Mouse (Mus musculus): ENCODE results near the gene Gck. TPM values are rescaled to one million over a fixed set of nuclear protein-coding genes. Genes with fewer than 3 reads are reported as not detected.

The Gck gene
- polyA plus RNA-seq, 1 experiment from 2014 or later: 3.5 TPM

- H3K9ac ChIP-seq: no peak overlapping the region
- H3K9me3 ChIP-seq (replicated peaks): no peaks in the 10 kb centered on the region
- H3K4me2 ChIP-seq (replicated peaks): no peak overlapping the region
- H3K27me3 ChIP-seq: no peaks in the 10 kb centered on the region
- peaks cover 6% of the 10 kb centered on the region; the same call in 1 of the 2 replicates for H3K4me1 ChIP-seq
- no peak overlapping the region for H3K4me3 ChIP-seq (replicated peaks)
- ATAC-seq (ENCODE audit: insufficient number of reproducible peaks, low FRiP score, low TSS enrichment, low read depth): no peak
- H3K36me3 ChIP-seq: no peaks in the 10 kb centered on the region
- no peak overlapping the region for H3K27ac ChIP-seq (replicated peaks)
- 93% methylated on average over 2 of the region's 2 CpGs for WGBS
Observed at GRCm38 (mm10) chr11:5980108-5980507, 30.2 kb upstream of the Gck start.

DNA sequence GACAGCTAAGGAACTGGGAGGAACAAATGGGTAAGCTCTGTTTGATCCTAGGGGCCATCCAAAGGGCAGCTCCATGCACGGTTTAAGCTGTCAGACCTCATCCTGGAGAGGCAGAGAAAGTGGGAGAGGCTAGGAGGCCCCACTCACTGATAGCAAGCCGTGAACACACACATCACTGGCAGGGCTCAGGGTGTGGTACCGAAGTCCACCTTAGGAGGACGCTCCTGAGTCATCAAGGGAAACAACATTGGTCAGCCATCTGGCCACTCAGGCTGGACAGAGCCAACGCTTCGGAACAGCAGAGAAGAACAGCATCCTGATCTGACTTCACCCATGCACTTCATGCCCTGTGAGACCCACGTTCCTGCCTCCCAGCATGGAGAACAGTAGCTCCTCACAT lies 29.2 kb upstream of the Gck start:
- no peaks in the 10 kb centered on the region for H3K36me3 ChIP-seq
- no peak overlapping the region for H3K9ac ChIP-seq
- no peak overlapping the region for H3K4me2 ChIP-seq (replicated peaks)
- no peaks in the 10 kb centered on the region for H3K27me3 ChIP-seq
- H3K4me3 ChIP-seq (replicated peaks): no peak overlapping the region
- ATAC-seq (ENCODE audit: insufficient number of reproducible peaks, low FRiP score, low TSS enrichment, low read depth): no peak
- 84% methylated on average over 7 of the region's 7 CpGs for WGBS
- no peak overlapping the region for H3K27ac ChIP-seq (replicated peaks)
- no peaks in the 10 kb centered on the region for H3K9me3 ChIP-seq (replicated peaks)
- H3K4me1 ChIP-seq: peaks cover 9% of the 10 kb centered on the region; the same call in 1 of the 2 replicates

DNA sequence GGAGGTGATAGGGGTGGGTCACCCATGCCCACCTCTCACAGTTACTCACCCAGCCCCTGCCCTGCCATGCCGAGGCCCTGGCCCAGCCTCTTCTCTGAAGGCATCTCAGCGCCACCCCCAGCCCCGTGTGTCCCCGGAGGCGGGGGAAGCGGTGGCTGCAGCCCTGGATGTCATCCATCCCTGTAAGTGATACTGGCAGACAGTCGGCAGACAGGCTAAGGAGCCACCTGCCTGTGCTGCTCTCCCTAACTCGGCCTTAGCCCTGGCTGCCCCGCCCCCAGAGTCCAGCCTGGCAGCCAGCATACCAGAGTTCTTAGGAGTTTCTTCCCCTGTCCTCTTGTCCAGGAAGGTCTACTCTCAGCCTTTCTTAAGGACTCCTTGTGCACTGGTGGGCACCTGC lies 26.2 kb upstream of the Gck start:
- Histone ChIP-seq H3K4me2 (replicated peaks) (no peak overlapping the region), H3K36me3 (no peaks in the 10 kb centered on the region), H3K9me3 (replicated peaks) (no peaks in the 10 kb centered on the region), H3K27me3 (no peaks in the 10 kb centered on the region), H3K9ac (no peak overlapping the region), H3K4me1 (peaks cover 33% of the 10 kb centered on the region), H3K27ac (replicated peaks) (no peak overlapping the region), H3K4me3 (replicated peaks) (no peak overlapping the region)
- 15% methylated on average over 9 of the region's 9 CpGs for WGBS
- no peak for ATAC-seq (ENCODE audit: insufficient number of reproducible peaks, low FRiP score, low TSS enrichment, low read depth)

GRCm38 (mm10) chr11:5975068-5975467 lies 25.2 kb upstream of the Gck start:
- Histone ChIP-seq H3K9me3 (replicated peaks) (no peaks in the 10 kb centered on the region), H3K4me1 (peaks cover 38% of the 10 kb centered on the region), H3K4me2 (replicated peaks) (no peak overlapping the region), H3K4me3 (replicated peaks) (no peak overlapping the region), H3K27me3 (no peaks in the 10 kb centered on the region), H3K36me3 (peaks cover under 1% of the 10 kb centered on the region; the same call in 1 of the 2 replicates), H3K9ac (no peak overlapping the region), H3K27ac (replicated peaks) (no peak overlapping the region)
- 51% methylated on average over 2 of the region's 2 CpGs for WGBS
- ATAC-seq (ENCODE audit: insufficient number of reproducible peaks, low FRiP score, low TSS enrichment, low read depth): no peak

DNA sequence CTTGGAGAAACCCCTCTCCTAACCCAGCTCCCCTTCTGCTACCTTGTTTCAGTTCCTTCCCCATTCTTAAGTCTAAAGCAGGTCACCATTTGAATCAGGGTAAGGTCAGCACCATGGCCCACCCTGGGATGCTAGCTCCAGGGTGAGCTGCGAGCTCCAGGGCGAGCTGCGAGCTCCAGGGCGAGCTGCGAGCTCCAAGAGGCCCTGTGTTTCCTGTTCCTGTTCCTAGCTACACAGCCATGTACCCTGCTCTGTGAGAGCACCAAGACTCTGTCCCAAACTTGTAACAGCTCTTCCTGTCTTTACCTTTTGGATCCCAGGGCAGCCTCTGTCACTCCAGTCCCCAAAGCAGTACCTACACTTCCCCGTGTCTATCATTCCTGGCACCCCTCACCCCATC lies 24.2 kb upstream of the Gck start:
- H3K27ac ChIP-seq (replicated peaks): no peak overlapping the region
- H3K9ac ChIP-seq: no peak overlapping the region
- no peak overlapping the region for H3K4me3 ChIP-seq (replicated peaks)
- no peak overlapping the region for H3K4me2 ChIP-seq (replicated peaks)
- H3K36me3 ChIP-seq: peaks cover 10% of the 10 kb centered on the region; the same call in 1 of the 2 replicates
- H3K4me1 ChIP-seq: peaks cover 38% of the 10 kb centered on the region
- H3K9me3 ChIP-seq (replicated peaks): no peaks in the 10 kb centered on the region
- H3K27me3 ChIP-seq: no peaks in the 10 kb centered on the region
- WGBS: 70% methylated on average over 6 of the region's 6 CpGs
- ATAC-seq (ENCODE audit: insufficient number of reproducible peaks, low FRiP score, low TSS enrichment, low read depth): no peak

- H3K9me3 ChIP-seq (replicated peaks): no peaks in the 10 kb centered on the region
- no peak overlapping the region for H3K4me2 ChIP-seq (replicated peaks)
- peaks cover 17% of the 10 kb centered on the region; the same call in 1 of the 2 replicates for H3K36me3 ChIP-seq
- ATAC-seq (ENCODE audit: insufficient number of reproducible peaks, low FRiP score, low TSS enrichment, low read depth): no peak
- no peak overlapping the region for H3K9ac ChIP-seq
- peaks cover 38% of the 10 kb centered on the region for H3K4me1 ChIP-seq
- WGBS: 39% methylated on average over 7 of the region's 7 CpGs
- H3K4me3 ChIP-seq (replicated peaks): no peak overlapping the region
- no peaks in the 10 kb centered on the region for H3K27me3 ChIP-seq
- H3K27ac ChIP-seq (replicated peaks): no peak overlapping the region
Observed at GRCm38 (mm10) chr11:5973151-5973550, 23.3 kb upstream of the Gck start.

DNA sequence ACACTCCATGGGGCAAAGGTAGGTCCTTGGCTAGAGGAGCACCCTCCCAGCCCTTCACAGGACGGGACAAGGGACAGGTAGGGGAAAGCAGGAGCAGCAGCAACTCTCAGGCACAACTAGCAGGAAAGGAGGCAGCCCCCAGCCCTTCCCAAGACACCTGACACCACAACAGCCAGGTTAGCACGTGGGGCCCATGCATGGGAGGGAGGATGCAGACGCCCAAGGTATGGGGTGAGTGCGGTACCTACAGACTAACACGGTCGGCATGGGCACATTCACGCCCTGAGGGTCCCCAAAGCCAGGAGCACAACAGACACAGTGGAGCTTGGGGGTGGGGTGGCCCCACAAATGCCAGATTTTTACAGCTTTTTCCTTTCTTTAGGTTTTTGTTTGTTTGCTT lies 21.3 kb upstream of the Gck start:
- Histone ChIP-seq H3K27me3 (no peaks in the 10 kb centered on the region), H3K9me3 (replicated peaks) (no peaks in the 10 kb centered on the region), H3K4me2 (replicated peaks) (no peak overlapping the region), H3K4me1 (peaks cover 36% of the 10 kb centered on the region), H3K27ac (replicated peaks) (no peak overlapping the region), H3K4me3 (replicated peaks) (no peak overlapping the region), H3K9ac (no peak overlapping the region), H3K36me3 (peaks cover 35% of the 10 kb centered on the region)
- WGBS: 18% methylated on average over 7 of the region's 7 CpGs
- ATAC-seq (ENCODE audit: insufficient number of reproducible peaks, low FRiP score, low TSS enrichment, low read depth): no peak

GRCm38 (mm10) chr11:5968223-5968622 lies 18.3 kb upstream of the Gck start:
- peaks cover 64% of the 10 kb centered on the region for H3K36me3 ChIP-seq

DNA sequence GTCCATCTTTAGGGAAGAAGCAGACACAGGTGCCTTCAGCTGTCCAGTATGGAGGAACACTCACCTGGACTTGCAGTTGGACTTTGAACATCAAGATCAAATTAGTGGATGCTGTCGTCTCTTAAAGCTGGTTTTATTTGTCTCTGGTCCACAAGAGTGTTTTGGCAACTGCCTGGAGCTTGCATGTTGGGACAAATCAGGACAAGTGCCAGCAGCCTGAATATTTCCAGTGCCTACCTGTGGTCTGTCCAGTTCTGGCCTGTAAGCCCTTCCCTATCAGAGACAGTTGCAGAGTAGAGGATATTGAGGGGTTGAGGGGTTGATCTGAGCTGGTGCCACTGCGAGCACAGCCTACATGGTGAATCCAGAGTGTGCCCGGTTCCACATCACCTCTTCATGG lies 16.9 kb upstream of the Gck start:
- H3K27ac ChIP-seq (replicated peaks): no peak overlapping the region
- peaks cover 11% of the 10 kb centered on the region for H3K4me1 ChIP-seq
- H3K9ac ChIP-seq: no peak overlapping the region
- H3K36me3 ChIP-seq: peaks cover 78% of the 10 kb centered on the region
- H3K4me3 ChIP-seq (replicated peaks): no peak overlapping the region
- no peaks in the 10 kb centered on the region for H3K9me3 ChIP-seq (replicated peaks)
- ATAC-seq (ENCODE audit: insufficient number of reproducible peaks, low FRiP score, low TSS enrichment, low read depth): no peak
- H3K4me2 ChIP-seq (replicated peaks): no peak overlapping the region
- WGBS: 70% methylated on average over 3 of the region's 3 CpGs
- no peaks in the 10 kb centered on the region for H3K27me3 ChIP-seq

More at GRCm38 (mm10) chr11:5968223-5968622, 18.3 kb upstream of the Gck start:
- Histone ChIP-seq H3K4me1 (peaks cover 26% of the 10 kb centered on the region), H3K9ac (no peak overlapping the region), H3K27me3 (no peaks in the 10 kb centered on the region), H3K27ac (replicated peaks) (no peak overlapping the region), H3K4me2 (replicated peaks) (no peak overlapping the region), H3K4me3 (replicated peaks) (no peak overlapping the region), H3K9me3 (replicated peaks) (no peaks in the 10 kb centered on the region)
- 25% methylated on average over 6 of the region's 6 CpGs for WGBS
- ATAC-seq (ENCODE audit: insufficient number of reproducible peaks, low FRiP score, low TSS enrichment, low read depth): no peak

GRCm38 (mm10) chr11:5965865-5966264 lies 16.0 kb upstream of the Gck start:
- H3K4me1 ChIP-seq: 0 out of 2 replicates have a peak, but pooled peaks cover 3% of the 10 kb centered on the region

GRCm38 (mm10) chr11:5960051-5960450 lies 10.2 kb upstream of the Gck start:
- Histone ChIP-seq H3K27me3 (no peaks in the 10 kb centered on the region), H3K9ac (no peak overlapping the region), H3K27ac (replicated peaks) (no peak overlapping the region), H3K9me3 (replicated peaks) (no peaks in the 10 kb centered on the region), H3K4me2 (replicated peaks) (no peak overlapping the region), H3K36me3 (peaks cover 55% of the 10 kb centered on the region), H3K4me3 (replicated peaks) (no peak overlapping the region), H3K4me1 (peaks cover 19% of the 10 kb centered on the region)
- no peak for ATAC-seq (ENCODE audit: insufficient number of reproducible peaks, low FRiP score, low TSS enrichment, low read depth)
- WGBS: 85% methylated on average over 2 of the region's 2 CpGs

More at GRCm38 (mm10) chr11:5965865-5966264, 16.0 kb upstream of the Gck start:
- Histone ChIP-seq H3K9me3 (replicated peaks) (no peaks in the 10 kb centered on the region), H3K4me3 (replicated peaks) (no peak overlapping the region), H3K4me2 (replicated peaks) (no peak overlapping the region), H3K27ac (replicated peaks) (no peak overlapping the region), H3K36me3 (peaks cover 87% of the 10 kb centered on the region), H3K9ac (no peak overlapping the region), H3K27me3 (no peaks in the 10 kb centered on the region)
- WGBS: 61% methylated on average over 11 of the region's 11 CpGs
- no peak for ATAC-seq (ENCODE audit: insufficient number of reproducible peaks, low FRiP score, low TSS enrichment, low read depth)

DNA sequence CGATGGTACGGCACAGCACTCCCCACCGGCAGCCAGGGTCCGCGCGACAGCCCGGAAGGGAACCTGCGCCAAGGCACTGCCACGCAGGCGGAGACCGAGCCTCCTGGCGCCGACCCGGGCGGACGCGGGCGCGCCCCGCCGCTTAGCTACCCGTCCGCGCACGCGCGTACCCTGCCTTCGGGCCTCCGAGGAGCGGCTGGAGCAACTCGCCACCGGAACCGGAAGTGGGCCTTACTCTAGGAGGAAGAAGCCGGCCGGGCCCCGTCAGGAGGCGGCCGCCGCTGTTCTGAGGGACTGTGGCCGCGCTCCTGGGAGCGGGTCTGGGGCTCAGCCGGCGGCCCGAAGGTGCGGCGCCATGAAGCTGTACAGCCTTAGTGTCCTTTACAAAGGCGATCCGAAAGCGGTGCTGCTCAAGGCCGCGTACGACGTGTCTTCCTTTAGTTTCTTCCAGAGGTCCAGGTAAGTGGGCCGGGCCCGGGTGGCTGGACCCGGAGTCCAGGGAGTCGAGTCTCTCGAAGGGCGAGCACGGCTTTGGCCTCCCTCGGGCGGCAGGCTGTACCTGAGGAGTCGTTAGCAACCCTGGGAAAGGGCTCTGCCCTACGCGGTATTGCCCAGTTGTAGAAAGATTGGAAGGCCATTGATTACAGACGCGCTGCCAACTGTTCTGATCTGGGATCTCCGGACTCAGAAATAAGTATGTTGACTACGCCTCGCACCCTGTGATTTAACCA lies 5.8 kb upstream of the Gck start, which contains the start of gene Ykt6:
Gene Ykt6 (plus strand): TSS at position 148 of the 731 bp plus-strand sequence.
- under 1% methylated on average over 71 of the region's 71 CpGs for WGBS
- H3K27ac ChIP-seq (replicated peaks): peak within 1 kb of the TSS; percentile 96
- H3K4me2 ChIP-seq (replicated peaks): peak within 1 kb of the TSS; percentile 72
- H3K4me3 ChIP-seq (replicated peaks): peak within 1 kb of the TSS; percentile 68
- peak; percentile 94 for ATAC-seq (ENCODE audit: insufficient number of reproducible peaks, low FRiP score, low TSS enrichment, low read depth)
- H3K9ac ChIP-seq: peak within 1 kb of the TSS; percentile 67
- H3K9me3 ChIP-seq (replicated peaks): no peaks in the 10 kb centered on the region
- H3K27me3 ChIP-seq: no peaks in the 10 kb centered on the region
- peaks cover 26% of the 10 kb centered on the region for H3K4me1 ChIP-seq
- peaks cover 13% of the 10 kb centered on the region for H3K36me3 ChIP-seq

All from embryonic facial prominence, embryonic 15.5 days (tissue).